Mouse (Mus musculus) embryo, embryonic 9.5 days (tissue): ENCODE data around the gene Psmd4.
"Not testable (repeated sequence)": the region's sequence is repeated elsewhere in the genome, so short reads cannot be mapped to it uniquely, and the experiment has no call there.

Experiments used
- DNase-seq: peaks from one replicate; pipeline ENCODE4 v3.0.0-alpha.2; 2017; ENCODE audit errors: extremely low spot score

Gene Psmd4

GRCm38 (mm10) chr3:95042166-95042837 is at the start of gene Psmd4:
Gene Psmd4 (minus strand): TSS chr3:95042614.
- DNase-seq: peak; percentile 97

- no peak for DNase-seq
Measured at GRCm38 (mm10) chr3:95088071-95088470, 45.7 kb upstream of the Psmd4 start.

GRCm38 (mm10) chr3:95071606-95072005 is 29.2 kb upstream of the Psmd4 start:
- DNase-seq: no peak

- DNase-seq: no peak
Measured at GRCm38 (mm10) chr3:95066570-95066969, 24.2 kb upstream of the Psmd4 start.

GRCm38 (mm10) chr3:95066095-95066494 is 23.7 kb upstream of the Psmd4 start:
- no peak for DNase-seq

- no peak for DNase-seq
Measured at GRCm38 (mm10) chr3:95065553-95065952, 23.1 kb upstream of the Psmd4 start.

- no peak for DNase-seq
Measured at GRCm38 (mm10) chr3:95063741-95064140, 21.3 kb upstream of the Psmd4 start.

GRCm38 (mm10) chr3:95058078-95058477 is 15.7 kb upstream of the Psmd4 start:
- DNase-seq: no peak

GRCm38 (mm10) chr3:95056275-95056674 is 13.9 kb upstream of the Psmd4 start:
- DNase-seq: no peak

GRCm38 (mm10) chr3:95054481-95055260 is 12.3 kb upstream of the Psmd4 start:
- DNase-seq: no peak

GRCm38 (mm10) chr3:95053701-95054100 is 11.3 kb upstream of the Psmd4 start:
- peak; percentile 56 for DNase-seq

GRCm38 (mm10) chr3:95052959-95053358 is 10.5 kb upstream of the Psmd4 start:
- peak; percentile 40 for DNase-seq

GRCm38 (mm10) chr3:95047914-95048313 is 5.5 kb upstream of the Psmd4 start:
- no peak for DNase-seq

- DNase-seq: no peak
Measured at GRCm38 (mm10) chr3:95046462-95047057, 4.1 kb upstream of the Psmd4 start.

GRCm38 (mm10) chr3:95043251-95043650 is 837 bp upstream of the Psmd4 start:
- no peak for DNase-seq

GRCm38 (mm10) chr3:95042838-95043229 is 420 bp upstream of the Psmd4 start:
- DNase-seq: no peak

GRCm38 (mm10) chr3:95041625-95042024 is 789 bp downstream of the Psmd4 start:
- DNase-seq: no peak

GRCm38 (mm10) chr3:95029953-95030352 is 12.5 kb downstream of the Psmd4 start:
- DNase-seq: no peak

- DNase-seq: not testable (repeated sequence)
Measured at GRCm38 (mm10) chr3:95029291-95029827, 13.1 kb downstream of the Psmd4 start.

GRCm38 (mm10) chr3:95028603-95029002 is 13.8 kb downstream of the Psmd4 start:
- no peak for DNase-seq

GRCm38 (mm10) chr3:95027701-95028100 is 14.7 kb downstream of the Psmd4 start:
- DNase-seq: no peak

- no peak for DNase-seq
Measured at GRCm38 (mm10) chr3:95027057-95027645, 15.3 kb downstream of the Psmd4 start.
